Mouse (Mus musculus) limb, embryonic 14.5 days (tissue): Measurements from ENCODE around the gene Parm1. TPM values are rescaled to one million over a fixed set of nuclear protein-coding genes. Genes with fewer than 3 reads are reported as not detected.

Experiments
- ATAC-seq: fragments of 200-750 bp; cut with Nextera tagmentation; 2 replicates; pipeline ENCODE4 v1.8.0; 2017; ENCODE audit warnings: low read depth, moderate number of reproducible peaks, moderate TSS enrichment; ENCODE audit not compliant: low FRiP score
- DNase-seq: peaks from one replicate; pipeline ENCODE4 v3.0.0-alpha.2; 2015; ENCODE audit warnings: low spot score
- H3K27ac ChIP-seq: fragments of 300-500 bp; sonication (generic); replicated peaks from 2 replicates; pipeline ENCODE4 v1.5.1; 2014; ENCODE audit warnings: low read depth, mild to moderate bottlenecking, low read length, moderate library complexity, mixed read lengths
- H3K27me3 ChIP-seq: fragments of 300-500 bp; sonication (generic); 2 replicates; pipeline ENCODE4 v1.6.1; 2014; ENCODE audit warnings: low read length, mixed read lengths; ENCODE audit not compliant: control insufficient read depth, insufficient read depth
- H3K36me3 ChIP-seq: fragments of 300-500 bp; sonication (generic); 2 replicates; pipeline ENCODE4 v1.6.1; 2014; ENCODE audit warnings: mild to moderate bottlenecking, low read length, moderate library complexity, mixed read lengths; ENCODE audit not compliant: control insufficient read depth, insufficient read depth
- H3K4me1 ChIP-seq: fragments of 300-500 bp; sonication (generic); 2 replicates; pipeline ENCODE4 v1.6.1; 2014; ENCODE audit warnings: antibody characterized with exemption, low read length, mixed read lengths; ENCODE audit not compliant: control insufficient read depth, insufficient read depth
- H3K4me2 ChIP-seq: fragments of 300-500 bp; sonication (generic); replicated peaks from 2 replicates; pipeline ENCODE4 v1.6.1; 2014; ENCODE audit warnings: low read depth, mild to moderate bottlenecking, low read length, moderate library complexity; ENCODE audit not compliant: severe bottlenecking
- H3K4me3 ChIP-seq: fragments of 300-500 bp; sonication (generic); replicated peaks from 2 replicates; pipeline ENCODE4 v1.5.1; 2014; ENCODE audit warnings: low read length
- H3K9ac ChIP-seq: fragments of 300-500 bp; sonication (generic); 2 replicates; pipeline ENCODE4 v1.6.1; 2014; ENCODE audit warnings: mild to moderate bottlenecking, low read depth, low read length, moderate library complexity; ENCODE audit not compliant: severe bottlenecking
- H3K9me3 ChIP-seq: fragments of 300-500 bp; sonication (generic); 2 replicates; pipeline ENCODE4 v1.6.1; 2016; ENCODE audit warnings: low read length; ENCODE audit not compliant: control insufficient read depth
- POLR2A ChIP-seq: fragments of 200-500 bp; IDR thresholded peaks from 2 replicates; pipeline ENCODE4 v1.8.0; 2012; ENCODE audit warnings: inconsistent platforms, mild to moderate bottlenecking, moderate library complexity, borderline replicate concordance; ENCODE audit not compliant: insufficient read depth, insufficient read length; ENCODE audit errors: extremely low read depth
- WGBS: fragments of 180-500 bp; shearing (Covaris S2); extraction: QIAGEN DNeasy Blood & Tissue Kit; methylation state at CpG from one replicate; pipeline ENCODE4 v1.1.7; 2014; 5-methylcytosine and 5-hydroxymethylcytosine counted together
- polyA plus RNA-seq, 2 experiments: library from polyadenylated mRNA; depleted of rRNA in 1 of 2; stranded (reverse) in 1 of 2; unstranded in 1 of 2; fragments of >200 nt; fragmentation: Nextera tagmentation in 1 of 2; extraction: Ambion mirVana in 1 of 2; gene quantifications; 2 replicates each; pipeline versions ENCODE4 v1.2.1 to v1.2.3; 2012 to 2014

Gene Parm1
- polyA plus RNA-seq, 2 experiments = 20.8 to 27.0 TPM

- H3K9ac ChIP-seq = no peak overlapping the region
- WGBS = 84% methylated on average over 2 of the region's 2 CpGs
- H3K4me3 ChIP-seq = no peak overlapping the region
- H3K9me3 ChIP-seq = no peaks in the 10 kb centered on the region
- H3K27ac ChIP-seq = no peak overlapping the region
- no peaks in the 10 kb centered on the region for H3K4me1 ChIP-seq
- no peak overlapping the region for H3K4me2 ChIP-seq
- TF ChIP-seq POLR2A = no peak
- DNase-seq (no peak), ATAC-seq (no peak)
- no peaks in the 10 kb centered on the region; the same call in 1 of the 2 replicates for H3K36me3 ChIP-seq
- H3K27me3 ChIP-seq = no peaks in the 10 kb centered on the region
These were observed 56.8 kb downstream of the Parm1 start for GRCm38 (mm10) chr5:91574211-91574610.

- ATAC-seq = no peak
- 75% methylated on average over 7 of the region's 7 CpGs for WGBS
These were observed 61.5 kb downstream of the Parm1 start for GRCm38 (mm10) chr5:91578924-91579323.

GRCm38 (mm10) chr5:91581799-91582198, 64.4 kb downstream of the Parm1 start:
- Histone ChIP-seq H3K9ac (no peak overlapping the region), H3K4me3 (no peak overlapping the region), H3K27me3 (no peaks in the 10 kb centered on the region), H3K9me3 (no peaks in the 10 kb centered on the region), H3K4me2 (no peak overlapping the region), H3K27ac (no peak overlapping the region), H3K4me1 (no peaks in the 10 kb centered on the region), H3K36me3 (no peaks in the 10 kb centered on the region)
- TF ChIP-seq POLR2A = no peak
- 89% methylated on average over 4 of the region's 4 CpGs for WGBS
- DNase-seq (no peak), ATAC-seq (no peak)

More at GRCm38 (mm10) chr5:91578924-91579323, 61.5 kb downstream of the Parm1 start:
- TF ChIP-seq POLR2A = no peak
- no peak overlapping the region for H3K27ac ChIP-seq
- DNase-seq = no peak
- H3K9me3 ChIP-seq = no peaks in the 10 kb centered on the region
- H3K36me3 ChIP-seq = no peaks in the 10 kb centered on the region
- no peaks in the 10 kb centered on the region for H3K4me1 ChIP-seq
- no peak overlapping the region for H3K4me2 ChIP-seq
- H3K9ac ChIP-seq = no peak overlapping the region
- no peak overlapping the region for H3K4me3 ChIP-seq
- no peaks in the 10 kb centered on the region for H3K27me3 ChIP-seq

- H3K4me1 ChIP-seq = no peaks in the 10 kb centered on the region
- no peak overlapping the region for H3K4me3 ChIP-seq
- H3K27ac ChIP-seq = no peak overlapping the region
- H3K36me3 ChIP-seq = no peaks in the 10 kb centered on the region
- 0 out of 2 replicates have a peak, but pooled peaks cover 3% of the 10 kb centered on the region for H3K9me3 ChIP-seq
- H3K27me3 ChIP-seq = no peaks in the 10 kb centered on the region
- ATAC-seq (no peak), DNase-seq (no peak)
- H3K4me2 ChIP-seq = no peak overlapping the region
- no peak for TF ChIP-seq POLR2A
- H3K9ac ChIP-seq = no peak overlapping the region
- 76% methylated on average over 3 of the region's 3 CpGs for WGBS
These were observed 68.8 kb downstream of the Parm1 start for GRCm38 (mm10) chr5:91586206-91586605.

- Histone ChIP-seq H3K4me2 (no peak overlapping the region), H3K9ac (no peak overlapping the region), H3K36me3 (no peaks in the 10 kb centered on the region), H3K4me3 (no peak overlapping the region), H3K27me3 (no peaks in the 10 kb centered on the region), H3K27ac (no peak overlapping the region), H3K4me1 (peaks cover 4% of the 10 kb centered on the region; the same call in 1 of the 2 replicates), H3K9me3 (0 out of 2 replicates have a peak, but pooled peaks cover under 1% of the 10 kb centered on the region)
- WGBS = 96% methylated on average over 5 of the region's 5 CpGs
- ATAC-seq = no peak
- no peak for TF ChIP-seq POLR2A
- DNase-seq = no peak
These were observed 76.7 kb downstream of the Parm1 start for GRCm38 (mm10) chr5:91594083-91594482.

- no peaks in the 10 kb centered on the region for H3K9me3 ChIP-seq
- DNase-seq (no peak), ATAC-seq (no peak)
- no peak overlapping the region for H3K4me2 ChIP-seq
- no peaks in the 10 kb centered on the region for H3K36me3 ChIP-seq
- no peak overlapping the region for H3K27ac ChIP-seq
- H3K4me1 ChIP-seq = peaks cover 4% of the 10 kb centered on the region; the same call in 1 of the 2 replicates
- no peak overlapping the region for H3K9ac ChIP-seq
- no peaks in the 10 kb centered on the region for H3K27me3 ChIP-seq
- no peak for TF ChIP-seq POLR2A
- H3K4me3 ChIP-seq = no peak overlapping the region
- WGBS = 10% methylated on average over 5 of the region's 5 CpGs
These were observed 79.8 kb downstream of the Parm1 start for GRCm38 (mm10) chr5:91597216-91597615.
